Mouse (Mus musculus): ENCODE results near the gene Olfr556.

- no peak for TF ChIP-seq POLR2A (IDR thresholded peaks at IDR 0.05; ENCODE audit: low read depth, low read length)
- TF ChIP-seq CTCF (IDR thresholded peaks at IDR 0.05; ENCODE audit: borderline replicate concordance, insufficient read depth, low read length): no peak
These were observed 6.2 kb upstream of the Olfr556 start, which contains the start of gene Olfr555 for GRCm38 (mm10) chr7:102658523-102658922.

All from embryonic fibroblast, embryonic 13.5 days (primary cell).